Mouse (Mus musculus) adrenal gland, adult 18-20 months (tissue): ENCODE data around the gene Ankle1. TPM values are rescaled to one million over a fixed set of nuclear protein-coding genes. Genes with fewer than 3 reads are reported as not detected.
A peak's percentile ranks its signal among the peaks of the same experiment; 100 is the strongest.

Source experiments
- DNase-seq, 2 experiments: peaks; one replicate each; pipeline ENCODE4 v3.0.0; 2021 to 2022; ENCODE audit warnings: low spot score in 2 of 2
- long read RNA-seq, 2 experiments: library from polyadenylated mRNA; stranded (forward); transcript quantifications; one replicate each; pipeline ENCODE4 v2.0.0; 2021
- total RNA-seq, 2 experiments: library from RNA; stranded (reverse); gene quantifications; 1 replicate in 1 of 2; 2 replicates in 1 of 2; pipeline ENCODE4 v1.2.3; 2021

Ankle1 gene
- under 1 TPM; 0.33 to 0.48 TPM for total RNA-seq
- long read RNA-seq, experiment 1, partial matches to known transcripts: 0 of 2 reads
- long read RNA-seq, experiment 1, other reads (novel, unspliced or antisense): 1 of 2 reads
- long read RNA-seq, experiment 2: 0 reads

DNA sequence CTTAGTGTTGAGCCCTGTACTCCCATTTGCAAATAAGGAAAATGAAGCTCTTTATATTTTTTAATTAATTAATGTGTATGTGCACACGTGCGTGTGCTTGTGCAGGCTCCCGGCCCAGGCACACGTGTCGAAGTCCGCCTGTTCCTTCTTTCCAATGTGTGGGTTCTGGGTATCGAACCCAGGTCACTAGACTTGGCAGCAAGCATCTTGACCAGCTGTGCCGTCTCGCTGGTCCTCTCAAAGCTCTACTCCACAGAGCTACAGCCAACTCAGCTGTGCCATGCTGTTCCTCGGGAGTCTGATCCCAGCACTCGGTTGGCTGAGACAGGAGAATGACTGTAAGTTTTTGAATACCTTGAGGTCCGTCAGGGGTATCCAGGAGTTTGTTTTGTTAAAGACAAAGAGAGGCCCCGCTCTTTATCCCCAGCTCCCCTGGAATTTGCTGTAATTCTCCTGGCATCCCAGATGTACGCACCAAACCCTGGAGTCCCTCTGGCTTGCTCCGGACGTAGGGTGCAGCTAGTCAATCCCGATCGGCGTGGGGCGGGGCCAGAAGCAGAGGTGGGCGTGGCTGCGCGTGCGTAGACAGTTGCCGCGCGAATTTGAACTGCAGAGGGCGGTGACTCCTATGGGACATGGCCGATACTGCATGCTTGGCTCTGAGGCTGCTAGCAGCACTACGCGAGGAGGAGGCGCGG is at the start of gene Ankle1:
Gene Ankle1 (plus strand): TSS at position 610 of the 698 bp plus-strand sequence.
- DNase-seq: peak; percentile 98 to 99

DNA sequence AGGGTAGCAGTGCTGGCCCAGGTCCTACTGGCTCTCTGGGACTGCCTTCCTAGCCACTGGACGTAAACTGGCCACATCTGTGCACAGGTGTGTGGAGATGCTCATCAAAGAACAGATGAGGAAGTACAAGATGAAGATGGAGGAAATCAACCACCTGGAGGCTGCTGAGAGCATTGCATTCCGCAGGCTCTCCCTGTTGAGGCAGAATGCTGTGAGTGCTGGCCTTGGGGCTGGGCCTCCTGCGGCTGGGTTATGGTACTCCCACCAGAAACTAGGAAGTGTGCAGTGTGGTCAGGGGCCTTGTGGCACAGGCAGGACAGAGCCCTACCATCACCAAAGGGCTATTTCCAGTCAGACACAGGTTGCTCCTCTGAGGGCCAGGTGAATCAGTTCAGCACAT is 47.8 kb upstream of the Ankle1 start:
- DNase-seq: no peak

DNA sequence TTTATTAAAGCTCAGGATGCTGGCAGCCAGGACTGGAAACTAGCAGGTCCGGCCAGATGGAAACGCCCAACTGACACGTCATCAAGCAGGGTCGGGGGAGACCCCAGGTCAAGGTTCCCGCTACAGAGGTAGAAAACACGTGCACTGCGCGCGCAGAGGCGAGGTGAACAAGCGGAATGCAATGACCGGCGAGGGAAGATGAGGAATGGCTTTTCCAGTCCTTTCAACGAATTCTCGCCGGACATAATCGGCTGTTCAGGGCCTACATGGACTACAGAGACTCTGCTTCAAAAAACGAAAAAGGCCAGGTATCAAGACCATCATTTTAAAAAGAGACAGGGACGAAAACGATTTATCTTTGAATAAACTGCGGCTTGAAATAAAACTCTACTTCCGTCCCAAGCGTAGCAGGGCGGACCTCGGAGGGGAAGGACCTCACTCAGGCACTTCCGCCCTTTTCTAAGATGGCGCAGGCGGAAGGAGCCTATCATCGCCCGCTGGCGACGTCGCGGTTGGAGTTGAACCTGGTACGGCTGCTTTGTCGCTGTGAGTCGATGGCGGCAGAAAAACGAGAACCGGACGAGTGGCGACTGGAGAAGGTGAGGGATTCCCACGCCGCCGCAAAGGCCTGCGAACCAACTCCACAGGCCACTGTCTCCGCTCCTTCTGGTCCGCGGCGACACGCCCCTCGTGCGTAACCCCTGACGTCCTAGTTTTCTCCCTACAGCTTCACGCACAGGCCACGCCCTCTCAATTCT is 38.9 kb upstream of the Ankle1 start, which contains the start of gene Use1:
Gene Use1 (plus strand): TSS at position 78 of the 758 bp plus-strand sequence.
- DNase-seq: peak; percentile 85 to 88

DNA sequence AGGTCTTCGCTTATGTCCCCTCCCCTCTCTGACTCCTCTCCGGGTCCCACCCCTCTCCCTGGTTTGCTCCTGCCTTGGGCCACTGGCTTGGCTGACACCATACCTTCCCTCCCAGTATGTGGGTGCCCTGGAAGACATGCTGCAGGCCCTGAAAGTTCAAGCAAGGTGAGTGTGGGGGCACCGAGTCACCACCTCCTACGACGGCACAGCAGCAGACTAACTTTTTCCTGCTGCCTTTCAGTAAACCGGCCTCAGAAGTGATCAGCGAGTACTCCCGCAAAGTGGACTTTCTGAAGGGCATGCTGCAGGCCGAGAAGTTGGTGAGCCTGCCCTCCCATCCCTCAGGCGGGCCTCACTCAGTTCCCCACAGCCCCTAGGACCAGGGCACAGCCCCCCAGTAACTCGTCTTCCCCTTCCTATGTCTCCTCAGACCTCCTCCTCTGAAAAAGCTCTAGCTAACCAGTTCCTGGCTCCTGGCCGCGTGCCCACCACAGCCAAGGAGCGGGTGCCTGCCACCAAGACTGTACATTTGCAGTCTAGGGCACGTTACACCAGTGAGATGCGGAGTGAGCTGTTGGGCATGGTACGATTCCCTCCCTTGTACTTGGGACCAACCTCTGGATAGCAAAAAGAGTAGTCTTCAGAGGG is 38.2 kb upstream of the Ankle1 start:
- peak in 1 of 2 experiments; percentile 26 for DNase-seq

DNA sequence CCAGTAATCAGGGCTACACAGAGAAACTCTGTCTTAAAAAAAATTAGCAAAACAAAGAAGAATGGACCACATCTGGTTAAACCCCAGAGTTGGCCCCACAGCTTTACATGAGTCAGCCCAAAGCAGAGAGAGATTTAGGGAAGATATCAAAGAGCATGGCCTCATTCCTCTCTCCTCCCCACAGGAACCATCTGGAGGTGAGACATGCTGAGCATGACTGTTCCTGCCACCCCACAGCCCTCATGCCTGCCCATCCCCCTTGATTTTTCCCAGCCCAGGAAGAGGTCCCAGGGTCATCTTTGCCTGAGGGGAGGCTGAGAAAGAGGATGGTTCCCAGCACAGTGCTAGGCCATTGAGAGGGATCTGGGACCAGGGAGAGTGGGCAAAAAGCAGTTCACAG is 37.4 kb upstream of the Ankle1 start:
- DNase-seq: no peak

DNA sequence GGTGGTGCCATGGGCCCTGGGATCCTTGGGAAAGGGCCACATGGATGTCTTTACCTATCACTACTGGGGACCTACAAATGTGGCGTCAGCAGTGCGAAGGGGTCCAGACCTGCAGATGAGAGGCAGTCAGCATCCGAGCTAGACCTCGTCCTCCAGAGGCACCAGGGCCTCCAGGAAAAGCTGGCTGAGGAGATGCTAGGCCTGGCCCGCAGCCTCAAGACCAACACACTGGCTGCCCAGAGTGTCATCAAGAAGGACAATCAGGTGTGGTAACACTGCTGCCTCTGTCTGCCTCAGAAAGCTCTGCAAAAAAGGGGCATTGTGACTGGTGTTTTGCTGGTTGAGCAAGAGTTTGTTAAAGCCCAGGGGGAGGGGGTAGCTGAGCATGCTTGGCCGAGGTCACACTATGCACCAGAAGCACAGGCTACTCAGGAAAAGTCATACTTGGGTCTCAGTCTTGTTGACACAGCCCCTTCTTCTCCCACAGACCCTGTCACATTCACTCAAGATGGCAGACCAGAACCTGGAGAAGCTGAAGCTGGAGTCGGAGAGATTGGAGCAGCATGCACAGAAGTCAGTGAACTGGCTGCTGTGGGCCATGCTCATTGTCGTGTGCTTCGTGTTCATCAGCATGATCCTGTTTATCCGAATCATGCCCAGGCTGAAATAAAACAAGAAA is 36.6 kb upstream of the Ankle1 start:
- no peak for DNase-seq

DNA sequence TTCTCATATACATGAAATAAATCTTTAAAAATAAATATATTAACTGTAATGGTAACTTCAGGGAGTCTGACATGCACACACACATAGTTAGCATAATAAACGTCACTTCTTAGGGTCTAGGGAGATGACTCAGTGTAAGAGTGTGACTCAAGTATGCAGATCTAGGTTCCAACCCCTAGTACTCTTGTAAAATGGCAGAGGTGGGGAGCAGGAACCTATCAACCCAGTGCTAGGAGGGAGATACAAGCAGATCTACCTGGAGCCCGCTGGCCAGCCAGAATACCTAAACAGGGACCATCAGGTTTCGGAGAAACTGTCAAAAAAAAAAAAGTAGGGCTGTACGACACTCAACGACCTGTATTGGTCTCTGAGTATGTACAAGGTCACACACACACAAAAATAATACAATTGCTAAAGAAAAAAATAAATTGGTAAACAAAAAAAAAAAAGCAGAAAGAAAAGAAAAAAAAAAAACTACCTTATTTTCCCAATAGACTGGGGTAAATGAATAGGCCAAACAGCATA is 35.0 kb upstream of the Ankle1 start:
- no peak for DNase-seq

DNA sequence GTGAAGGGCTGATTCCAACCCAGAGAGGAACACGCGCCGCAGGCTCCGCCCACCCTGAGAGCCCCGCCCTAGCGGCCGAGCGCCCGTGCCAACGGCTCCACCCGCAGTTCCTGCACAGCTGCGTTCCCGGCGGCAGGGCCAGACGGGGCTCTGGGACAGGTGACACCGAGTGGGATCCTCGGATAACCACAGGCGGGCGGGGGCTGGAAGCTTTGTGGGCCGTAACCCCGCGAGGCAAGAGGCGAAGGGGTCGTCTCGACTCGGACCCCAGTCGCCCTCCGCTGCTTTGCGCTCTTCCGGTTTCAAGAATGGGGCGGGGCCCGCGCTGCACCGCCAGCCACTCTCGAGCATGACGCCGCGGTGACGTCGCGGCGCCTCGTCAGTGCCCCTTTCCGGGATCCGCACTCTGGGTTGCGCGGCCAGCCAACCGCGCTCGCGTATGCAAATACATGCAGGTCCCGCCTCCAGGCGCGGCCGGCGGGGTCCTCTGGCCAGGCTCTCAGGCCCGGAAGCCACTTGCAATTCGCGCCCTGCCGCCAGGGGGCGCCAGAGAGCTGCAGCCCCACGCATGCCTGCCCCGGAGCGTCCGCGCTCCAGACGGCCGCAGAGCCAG is 34.5 kb upstream of the Ankle1 start, which contains the start of gene Ocel1:
Gene Ocel1 (plus strand): TSS at position 63 of the 613 bp plus-strand sequence.
- peak; percentile 98 to 99 for DNase-seq

DNA sequence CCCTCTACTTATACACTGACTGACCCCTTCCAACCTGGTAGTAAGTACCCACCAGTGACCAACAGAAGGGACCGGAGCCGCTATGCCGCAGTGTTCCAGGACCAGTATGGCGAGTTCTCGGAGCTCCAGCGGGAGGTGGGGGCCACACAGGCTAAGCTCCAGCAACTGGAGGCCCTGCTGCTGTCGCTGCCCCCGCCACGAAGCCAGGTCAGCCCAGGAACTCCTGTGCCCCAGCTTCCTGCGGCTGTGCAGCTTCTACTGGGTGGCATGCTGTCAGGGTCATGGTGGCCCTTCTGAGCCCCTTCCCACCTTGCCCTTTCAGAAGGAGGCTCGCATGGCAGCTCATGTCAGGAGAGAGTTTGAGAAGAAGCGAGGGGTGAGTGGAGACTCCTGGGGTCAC is 33.4 kb upstream of the Ankle1 start:
- DNase-seq: no peak

DNA sequence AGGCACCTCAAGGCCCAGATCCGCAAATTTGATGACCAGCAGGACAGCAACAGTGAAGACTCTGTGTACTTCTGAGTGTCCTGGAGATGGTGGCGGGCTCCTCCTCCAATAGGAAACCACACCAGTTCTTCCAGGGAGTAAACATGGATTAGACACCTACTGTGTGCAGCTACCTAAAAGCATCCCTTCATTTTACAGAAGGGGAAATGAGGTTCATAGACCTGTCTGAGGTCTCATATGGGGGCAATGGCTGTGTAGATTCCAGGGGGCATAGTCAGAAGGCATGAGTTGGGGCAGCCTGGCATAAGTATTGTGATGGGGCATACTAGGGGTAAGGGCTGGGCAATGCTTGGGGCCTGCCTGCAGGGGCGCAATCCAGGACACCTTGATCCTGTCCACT is 32.8 kb upstream of the Ankle1 start:
- DNase-seq: no peak

DNA sequence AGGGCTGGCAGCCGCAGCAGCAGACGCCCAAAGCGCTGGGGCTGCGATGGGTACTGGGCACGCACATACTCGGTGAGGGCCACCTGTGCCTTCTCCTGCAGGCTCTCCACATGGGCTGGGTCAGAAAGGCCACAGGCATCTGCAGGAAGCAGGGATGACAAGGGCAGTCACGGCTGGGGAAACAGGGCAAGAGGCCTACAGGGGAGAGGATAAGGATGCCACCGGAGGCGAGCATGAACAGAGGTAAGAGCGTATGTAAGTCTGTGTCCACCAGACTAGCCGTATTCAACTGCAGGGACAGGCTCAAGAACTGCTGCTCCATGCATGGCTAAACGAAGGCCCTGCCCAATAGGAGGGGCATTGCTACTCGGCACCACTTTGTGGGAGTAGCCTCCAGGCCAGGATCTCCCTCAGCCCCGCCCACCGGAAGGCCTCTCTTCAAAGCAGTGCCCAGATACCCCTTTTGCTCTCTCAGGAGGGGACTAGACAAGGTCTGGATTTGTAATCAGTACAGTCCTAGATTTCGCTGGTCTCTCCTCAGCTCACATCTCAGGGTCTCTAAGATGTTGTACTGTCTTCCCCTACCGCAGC is 31.1 kb upstream of the Ankle1 start:
- no peak for DNase-seq

DNA sequence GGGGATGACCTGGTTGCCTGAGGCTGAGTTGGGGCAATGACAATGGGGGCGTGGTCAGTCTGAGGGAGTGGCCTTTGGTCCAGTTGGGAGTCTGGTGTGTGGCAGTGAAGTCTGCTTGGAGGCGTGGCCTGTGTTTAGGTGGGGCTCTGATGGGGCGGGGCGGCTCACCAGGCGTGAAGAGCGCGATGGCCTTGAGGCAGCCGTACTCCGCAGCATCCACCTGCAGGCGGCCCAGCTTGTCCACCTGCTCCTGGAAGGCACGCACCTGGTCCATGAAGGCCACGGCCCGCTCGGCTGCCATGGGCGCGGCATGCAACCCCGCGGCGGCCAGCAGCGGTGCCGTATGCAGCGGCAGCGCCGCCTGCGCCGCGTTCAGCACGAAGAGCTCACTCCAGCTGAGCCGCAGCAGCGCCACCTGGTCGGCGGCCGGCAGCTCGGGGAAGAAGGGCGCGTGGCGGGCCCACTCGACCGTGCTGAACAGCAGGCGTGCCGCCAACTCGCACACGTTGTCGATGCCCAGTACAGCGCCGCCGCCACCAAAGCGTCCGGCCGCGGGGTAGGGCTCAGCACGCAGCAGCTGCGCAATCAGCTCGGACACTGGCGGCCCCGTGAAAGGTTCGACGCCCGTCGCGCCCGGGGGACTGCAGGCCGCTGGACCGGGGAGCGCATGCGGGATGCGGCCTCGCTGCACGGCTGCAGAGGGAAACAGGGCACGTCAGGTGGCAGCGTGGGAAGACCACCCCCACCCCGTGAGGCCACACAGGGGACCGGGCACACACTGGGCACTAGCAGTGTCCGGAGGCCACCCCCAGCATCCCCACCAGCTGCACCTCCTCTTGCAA is 30.0 kb upstream of the Ankle1 start:
- peak; percentile 59 to 63 for DNase-seq

DNA sequence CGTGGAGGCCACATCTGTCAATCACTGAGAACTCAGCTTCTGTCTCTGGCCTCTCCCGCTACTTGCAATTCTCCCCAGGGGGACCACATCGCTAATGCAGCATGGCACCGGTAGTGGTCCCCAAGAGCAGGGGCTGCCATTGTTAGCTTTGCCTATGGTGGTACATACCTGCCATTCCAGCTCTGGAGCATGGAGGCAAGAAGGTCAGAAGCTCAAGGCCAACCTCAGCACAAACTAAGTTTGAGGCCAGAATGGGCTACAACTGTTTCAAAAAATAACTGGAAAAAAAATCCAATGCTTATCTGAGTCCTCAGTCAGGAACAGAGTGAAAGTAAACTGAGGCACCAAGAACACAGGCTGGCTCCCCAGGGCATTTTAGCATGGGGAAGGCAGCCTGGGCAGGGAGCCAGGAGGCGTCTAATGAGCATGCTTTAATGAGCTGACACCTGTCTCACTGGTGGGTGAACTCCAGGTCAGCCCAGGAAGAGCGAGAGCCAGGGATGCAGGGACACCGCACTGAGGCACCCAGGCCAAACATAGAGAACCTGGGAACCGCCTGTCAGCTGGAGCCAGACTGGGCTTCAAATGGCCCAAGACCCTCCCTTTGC is 29.3 kb upstream of the Ankle1 start:
- no peak for DNase-seq

DNA sequence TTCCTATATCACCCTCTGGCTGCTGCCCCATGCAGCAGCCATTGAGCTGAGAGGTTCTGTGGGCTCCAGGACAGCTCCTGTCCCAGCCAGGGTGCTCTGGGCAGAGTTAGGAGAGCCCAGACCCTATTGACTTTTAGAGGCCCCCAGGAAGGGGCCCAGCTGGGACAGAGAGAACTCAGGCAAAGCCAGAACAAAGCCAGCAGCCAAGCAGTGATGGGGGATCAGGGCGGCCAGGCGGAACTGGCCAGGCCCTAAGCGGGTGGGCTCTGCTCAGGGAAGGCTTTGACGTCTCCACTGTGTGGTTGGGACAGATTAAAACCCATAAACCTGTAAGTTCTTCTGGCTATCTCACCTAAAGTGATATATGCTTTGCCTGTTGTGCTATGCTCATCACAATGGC is 26.8 kb upstream of the Ankle1 start:
- DNase-seq: no peak

DNA sequence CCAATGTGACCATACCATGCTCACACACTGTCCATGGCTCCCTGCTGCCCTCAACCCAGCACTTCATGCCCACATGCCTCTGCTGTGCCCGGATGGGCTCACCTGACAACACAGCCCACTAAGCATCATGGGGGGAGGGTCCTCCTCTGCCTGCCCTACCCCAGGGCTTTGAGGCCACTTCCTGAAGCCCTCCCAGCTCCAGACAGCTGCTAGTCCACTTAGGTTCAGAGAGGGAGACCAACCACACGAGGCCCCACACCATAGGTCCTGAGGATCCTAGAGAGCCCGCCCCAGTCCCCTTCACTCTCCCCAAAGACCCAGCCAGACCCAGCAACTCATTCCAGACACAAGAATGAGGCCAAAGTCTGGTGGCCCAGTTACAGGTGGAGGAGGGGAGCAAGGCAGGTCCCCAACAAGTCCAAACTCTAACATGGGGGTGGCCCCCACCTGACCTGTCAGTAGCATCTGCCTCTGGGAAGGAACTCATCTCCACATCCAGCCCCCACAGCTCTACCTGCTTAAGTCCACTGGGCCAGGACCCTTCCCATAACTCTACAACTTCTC is 26.2 kb upstream of the Ankle1 start:
- no peak for DNase-seq

DNA sequence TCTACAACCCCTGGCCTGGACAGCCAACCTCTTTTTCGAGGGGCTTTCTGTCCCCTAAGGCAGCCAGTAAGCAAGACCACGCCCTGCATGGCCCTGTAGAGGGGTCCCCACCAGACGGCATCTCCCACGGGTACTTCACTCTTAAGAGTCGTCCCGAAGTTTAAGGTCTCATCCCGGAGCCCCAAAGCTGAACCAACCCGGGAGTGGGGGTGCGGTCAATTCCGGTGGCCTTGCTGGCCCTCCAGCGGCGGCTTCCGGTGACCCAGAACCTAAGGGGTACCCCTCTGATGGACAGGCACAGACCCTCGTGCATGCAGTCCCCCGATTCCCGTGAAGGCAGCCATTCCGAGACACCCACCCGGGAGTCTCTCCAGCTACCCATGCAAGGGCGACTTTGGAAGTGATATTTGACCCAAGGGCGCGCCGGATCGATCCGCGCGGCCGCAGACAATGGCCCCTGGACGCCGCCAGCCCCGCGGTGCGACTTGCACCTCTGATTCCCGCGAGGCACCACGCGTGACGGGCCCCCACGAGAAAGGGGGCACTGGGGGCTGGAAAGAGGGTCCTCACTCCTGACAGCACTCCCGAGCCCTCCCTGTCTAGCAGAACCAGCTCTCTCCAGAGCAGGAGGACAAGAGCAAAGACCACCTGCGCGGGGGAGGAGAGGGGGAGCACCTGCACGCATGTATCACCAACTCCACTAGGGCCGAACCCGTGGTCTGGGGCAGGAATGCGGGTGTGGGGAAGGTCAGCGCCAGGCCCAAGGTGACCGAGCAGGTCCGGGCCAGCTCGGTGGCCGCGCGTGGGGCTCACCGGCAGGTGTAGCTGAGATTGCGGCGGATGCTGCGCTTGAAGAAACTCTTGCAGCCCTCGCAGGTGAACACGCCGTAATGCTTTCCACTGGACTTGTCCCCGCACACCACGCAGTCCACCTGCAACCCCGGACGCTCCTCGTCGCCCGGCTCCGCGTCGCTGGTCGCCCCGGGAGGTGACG is 25.3 kb upstream of the Ankle1 start:
- DNase-seq: peak in 1 of 2 experiments; percentile 31

DNA sequence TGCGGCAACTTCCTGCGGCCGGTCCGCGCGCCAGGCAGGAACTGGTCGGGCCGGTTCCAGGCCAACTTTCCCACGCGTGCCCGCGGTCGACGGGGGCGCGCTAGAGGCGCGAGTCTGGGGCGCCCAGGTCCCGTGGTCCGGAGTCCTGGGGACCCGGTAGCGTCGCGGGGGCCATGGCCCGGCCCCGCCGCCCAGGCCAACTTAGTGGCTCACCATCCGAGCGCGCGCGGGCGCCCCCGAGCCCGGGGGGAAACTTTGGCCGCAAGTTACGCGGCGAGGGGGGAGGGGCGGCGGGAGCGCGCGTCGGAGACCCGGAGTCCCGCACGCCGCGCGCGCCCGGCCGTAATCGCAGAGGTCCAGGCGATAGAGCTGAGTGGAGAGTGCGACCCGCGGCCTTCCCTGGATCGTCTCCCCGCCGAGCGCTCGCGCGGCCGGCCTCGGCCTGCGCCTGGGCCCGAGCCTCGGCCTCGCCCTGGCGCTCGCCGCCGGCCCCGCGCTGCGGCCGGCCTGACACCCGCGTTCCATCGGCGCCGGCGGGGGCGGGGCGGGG is 24.3 kb upstream of the Ankle1 start, which contains the start of gene Nr2f6:
Gene Nr2f6 (minus strand): TSS at position 540 of the 550 bp plus-strand sequence.
- DNase-seq: peak; percentile 70 to 73
